Mouse (Mus musculus) ovary, adult 2 months (tissue): ENCODE measurements around the gene Gm10471. TPM values are rescaled to one million over a fixed set of nuclear protein-coding genes. Genes with fewer than 3 reads are reported as not detected.

Experiments used
- polyA plus RNA-seq: library from polyadenylated mRNA; depleted of rRNA; stranded (reverse); fragments of >200 nt; gene quantifications from 2 replicates; pipeline ENCODE4 v1.2.3, GENCODE M21; 2012; rRNA removed

Gene Gm10471
- polyA plus RNA-seq: 0.08 TPM in 1 of 2 replicates, not detected in the other

DNA sequence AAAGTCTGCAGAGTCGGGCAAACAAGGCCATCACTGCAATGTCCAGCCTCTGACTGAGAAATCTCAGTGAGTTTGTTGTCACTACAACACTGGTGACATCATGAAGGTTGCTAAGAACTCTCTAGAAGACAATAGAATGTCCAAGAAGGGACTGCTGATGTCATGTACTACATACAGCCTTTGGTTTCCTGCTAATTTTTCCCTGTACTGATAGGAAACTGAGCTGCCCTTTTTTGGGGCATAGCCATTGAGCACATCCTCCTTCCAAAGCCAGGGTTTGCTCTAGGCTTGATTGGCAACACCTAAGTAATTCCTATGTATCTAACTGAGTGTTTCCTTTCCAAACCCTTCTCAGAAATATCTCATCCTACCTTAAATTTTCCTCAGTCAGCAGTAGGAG, at the start of gene Gm10471:
TSS of gene Gm10471 (minus strand) at position 101 of the 400 bp plus-strand sequence.

DNA sequence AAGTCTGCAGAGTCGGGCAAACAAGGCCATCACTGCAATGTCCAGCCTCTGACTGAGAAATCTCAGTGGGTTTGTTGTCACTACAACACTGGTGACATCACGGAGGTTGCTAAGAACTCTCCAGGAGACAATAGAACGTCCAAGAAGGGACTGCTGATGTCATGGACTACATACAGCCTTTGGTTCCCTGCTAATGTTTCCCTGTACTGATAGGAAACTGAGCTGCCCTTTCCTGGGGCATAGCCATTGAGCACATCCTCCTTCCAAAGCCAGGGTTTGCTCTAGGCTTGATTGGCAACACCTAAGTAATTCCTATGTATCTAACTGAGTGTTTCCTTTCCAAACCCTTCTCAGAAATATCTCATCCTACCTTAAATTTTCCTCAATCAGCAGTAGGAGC, 32.2 kb upstream of the Gm10471 start, which contains the start of gene Gm10220:
TSS of gene Gm10220 (minus strand) at position 101 of the 400 bp plus-strand sequence.

DNA sequence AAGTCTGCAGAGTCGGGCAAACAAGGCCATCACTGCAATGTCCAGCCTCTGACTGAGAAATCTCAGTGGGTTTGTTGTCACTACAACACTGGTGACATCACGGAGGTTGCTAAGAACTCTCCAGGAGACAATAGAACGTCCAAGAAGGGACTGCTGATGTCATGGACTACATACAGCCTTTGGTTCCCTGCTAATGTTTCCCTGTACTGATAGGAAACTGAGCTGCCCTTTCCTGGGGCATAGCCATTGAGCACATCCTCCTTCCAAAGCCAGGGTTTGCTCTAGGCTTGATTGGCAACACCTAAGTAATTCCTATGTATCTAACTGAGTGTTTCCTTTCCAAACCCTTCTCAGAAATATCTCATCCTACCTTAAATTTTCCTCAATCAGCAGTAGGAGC, 16.2 kb upstream of the Gm10471 start, which contains the start of gene 5031410I06Rik:
TSS of gene 5031410I06Rik (minus strand) at position 101 of the 400 bp plus-strand sequence.

DNA sequence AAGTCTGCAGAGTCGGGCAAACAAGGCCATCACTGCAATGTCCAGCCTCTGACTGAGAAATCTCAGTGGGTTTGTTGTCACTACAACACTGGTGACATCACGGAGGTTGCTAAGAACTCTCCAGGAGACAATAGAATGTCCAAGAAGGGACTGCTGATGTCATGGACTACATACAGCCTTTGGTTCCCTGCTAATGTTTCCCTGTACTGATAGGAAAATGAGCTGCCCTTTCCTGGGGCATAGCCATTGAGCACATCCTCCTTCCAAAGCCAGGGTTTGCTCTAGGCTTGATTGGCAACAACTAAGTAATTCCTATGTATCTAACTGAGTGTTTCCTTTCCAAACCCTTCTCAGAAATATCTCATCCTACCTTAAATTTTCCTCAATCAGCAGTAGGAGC, 30.6 kb downstream of the Gm10471 start, which contains the start of gene Gm7347:
TSS of gene Gm7347 (minus strand) at position 101 of the 400 bp plus-strand sequence.

DNA sequence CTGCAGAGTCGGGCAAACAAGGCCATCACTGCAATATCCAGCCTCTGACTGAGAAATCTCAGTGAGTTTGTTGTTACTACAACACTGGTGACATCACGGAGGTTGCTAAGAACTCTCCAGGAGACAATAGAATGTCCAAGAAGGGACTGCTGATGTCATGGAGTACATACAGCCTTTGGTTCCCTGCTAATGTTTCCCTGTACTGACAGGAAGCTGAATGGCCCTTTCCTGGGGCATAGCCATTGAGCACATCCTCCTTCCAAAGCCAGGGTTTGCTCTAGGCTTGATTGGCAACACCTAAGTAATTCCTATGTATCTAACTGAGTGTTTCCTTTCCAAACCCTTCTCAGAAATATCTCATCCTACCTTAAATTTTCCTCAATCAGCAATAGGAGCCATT, 49.6 kb downstream of the Gm10471 start, which contains the start of gene Speer4a:
TSS of gene Speer4a (minus strand) at position 101 of the 400 bp plus-strand sequence.

Other genes starting within 250 kb of the Gm10471 start
- 0.06 TPM in 1 of 2 replicates, not detected in the other for gene Gm21663, start 146.9 kb downstream of the Gm10471 start, polyA plus RNA-seq
- 0.15 TPM in 1 of 2 replicates, not detected in the other for gene Gm21671, start 134.9 kb downstream of the Gm10471 start, polyA plus RNA-seq
- gene Gm21680, start 116.6 kb downstream of the Gm10471 start, polyA plus RNA-seq: not detected in 2 replicates
- 0.06 and 0.15 TPM in 2 replicates for gene Gm21698, start 100.6 kb downstream of the Gm10471 start, polyA plus RNA-seq
- gene Gm1979, start 84.5 kb downstream of the Gm10471 start, polyA plus RNA-seq: 0.09 and 0.14 TPM in 2 replicates
- gene Gm5862, start 66.4 kb downstream of the Gm10471 start, polyA plus RNA-seq: not detected in 2 replicates
- 0.26 and 0.29 TPM in 2 replicates for gene Speer4a, start 49.7 kb downstream of the Gm10471 start, polyA plus RNA-seq
- gene Gm7347, start 30.7 kb downstream of the Gm10471 start, polyA plus RNA-seq: 0.09 TPM in 1 of 2 replicates, not detected in the other
- gene 5031410I06Rik, start 16.1 kb upstream of the Gm10471 start, polyA plus RNA-seq: 0.07 TPM in 1 of 2 replicates, not detected in the other
- gene Gm10220, start 32.1 kb upstream of the Gm10471 start, polyA plus RNA-seq: not detected in 2 replicates
- 0.95 and 1.0 TPM in 2 replicates for gene Gm7361, start 168.4 kb upstream of the Gm10471 start, polyA plus RNA-seq